Mouse (Mus musculus) cortical plate, adult 2 months (tissue): ENCODE measurements around the gene Ddx28.

ENCODE experiments used
- CTCF ChIP-seq: fragments of 200-500 bp; IDR thresholded peaks from 2 replicates; pipeline ENCODE4 v1.5.1; 2011; ENCODE audit warnings: mild to moderate bottlenecking, control low read depth, low read length; ENCODE audit not compliant: insufficient read depth; ENCODE audit errors: extremely low read depth
- POLR2A ChIP-seq: fragments of 200-500 bp; IDR thresholded peaks from 2 replicates; pipeline ENCODE4 v1.6.1; 2011; ENCODE audit warnings: mild to moderate bottlenecking, low read length, control low read depth; ENCODE audit not compliant: insufficient read depth; ENCODE audit errors: extremely low read depth

- TF ChIP-seq CTCF: no peak
- no peak for TF ChIP-seq POLR2A
Observed at GRCm38 (mm10) chr8:105979325-105979724, 32.4 kb downstream of the Ddx28 start, which contains the start of gene Dpep3.
